Mouse (Mus musculus): ENCODE data around the gene Atp2a1. TPM values are rescaled to one million over a fixed set of nuclear protein-coding genes. Genes with fewer than 3 reads are reported as not detected.

The Atp2a1 gene
- polyA plus RNA-seq (2015; fragmentation: Nextera tagmentation; extraction: Ambion mirVana), result 0.30 and 0.51 TPM in 2 replicates

DNA sequence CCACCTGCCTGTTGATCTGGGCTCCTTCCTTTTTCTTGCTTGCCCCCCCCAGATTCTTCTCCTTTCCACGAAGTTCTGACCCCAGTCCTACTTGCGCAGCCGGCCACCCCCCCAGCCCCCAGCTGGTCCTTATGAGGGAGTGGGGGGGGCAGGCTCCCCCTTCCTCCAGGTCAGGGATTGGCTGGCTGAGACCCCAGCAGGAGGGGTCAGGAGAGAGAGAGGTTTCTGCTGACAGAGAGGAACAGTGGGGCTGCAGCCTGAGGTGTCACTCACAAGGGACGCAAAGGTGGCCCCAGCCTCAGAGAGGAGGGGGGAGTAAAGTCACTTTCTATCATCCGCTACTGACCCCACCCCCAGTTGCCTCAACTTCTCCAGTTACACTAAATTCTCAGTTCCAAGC lies at the start of gene Atp2a1:
Gene Atp2a1, minus strand, starts transcription at position 105 of the 400 bp plus-strand sequence.
- WGBS, result 58% methylated on average over 5 of the region's 5 CpGs
- H3K9ac ChIP-seq (replicated peaks; ENCODE audit: low read depth, low read length), result no peak within 1 kb of the TSS
- H3K27ac ChIP-seq (ENCODE audit: low read length), result no peak within 1 kb of the TSS
- peaks cover 11% of the 10 kb centered on the region for H3K36me3 ChIP-seq (ENCODE audit: control insufficient read depth, insufficient read depth)
- no peaks in the 10 kb centered on the region for H3K4me1 ChIP-seq (replicated peaks; ENCODE audit: control insufficient read depth, insufficient read depth, low read length)
- H3K9me3 ChIP-seq (ENCODE audit: control insufficient read depth, low read length), result no peaks in the 10 kb centered on the region
- no peak within 1 kb of the TSS for H3K4me3 ChIP-seq (replicated peaks; ENCODE audit: low read length)
- no peak within 1 kb of the TSS for H3K4me2 ChIP-seq (ENCODE audit: low read length)
- no peak for ATAC-seq
- H3K27me3 ChIP-seq (replicated peaks; ENCODE audit: control insufficient read depth, insufficient read depth, low read length), result no peaks in the 10 kb centered on the region

DNA sequence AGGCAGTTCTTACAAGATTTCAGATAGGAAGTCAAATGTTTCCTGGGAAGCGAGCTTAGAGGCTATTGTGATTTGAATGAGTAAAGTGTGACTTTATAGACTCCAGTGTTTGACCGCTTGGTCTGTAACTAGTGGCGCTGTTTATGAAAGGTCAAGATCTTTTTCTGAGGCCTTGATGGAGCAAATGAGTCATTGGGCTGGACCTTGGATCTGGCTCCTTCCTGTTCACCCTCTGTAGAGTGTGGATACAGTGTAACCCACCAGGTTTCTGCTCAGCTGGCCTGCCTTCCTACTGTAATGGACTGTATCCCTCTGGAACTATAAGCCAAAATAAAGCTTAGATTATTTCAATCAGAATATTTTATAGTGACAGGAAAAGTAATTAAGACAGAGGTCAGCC lies 48.4 kb upstream of the Atp2a1 start:
- no peak overlapping the region for H3K9ac ChIP-seq (replicated peaks; ENCODE audit: low read depth, low read length)
- no peak overlapping the region for H3K4me2 ChIP-seq (ENCODE audit: low read length)
- ATAC-seq, result no peak
- H3K27ac ChIP-seq (ENCODE audit: low read length), result no peak overlapping the region
- H3K4me1 ChIP-seq (replicated peaks; ENCODE audit: control insufficient read depth, insufficient read depth, low read length), result no peaks in the 10 kb centered on the region
- no peaks in the 10 kb centered on the region for H3K9me3 ChIP-seq (ENCODE audit: control insufficient read depth, low read length)
- H3K27me3 ChIP-seq (replicated peaks; ENCODE audit: control insufficient read depth, insufficient read depth, low read length), result no peaks in the 10 kb centered on the region
- H3K4me3 ChIP-seq (replicated peaks; ENCODE audit: low read length), result no peak overlapping the region
- H3K36me3 ChIP-seq (ENCODE audit: control insufficient read depth, insufficient read depth), result no peaks in the 10 kb centered on the region
- WGBS, result 85% methylated on average over 3 of the region's 3 CpGs

DNA sequence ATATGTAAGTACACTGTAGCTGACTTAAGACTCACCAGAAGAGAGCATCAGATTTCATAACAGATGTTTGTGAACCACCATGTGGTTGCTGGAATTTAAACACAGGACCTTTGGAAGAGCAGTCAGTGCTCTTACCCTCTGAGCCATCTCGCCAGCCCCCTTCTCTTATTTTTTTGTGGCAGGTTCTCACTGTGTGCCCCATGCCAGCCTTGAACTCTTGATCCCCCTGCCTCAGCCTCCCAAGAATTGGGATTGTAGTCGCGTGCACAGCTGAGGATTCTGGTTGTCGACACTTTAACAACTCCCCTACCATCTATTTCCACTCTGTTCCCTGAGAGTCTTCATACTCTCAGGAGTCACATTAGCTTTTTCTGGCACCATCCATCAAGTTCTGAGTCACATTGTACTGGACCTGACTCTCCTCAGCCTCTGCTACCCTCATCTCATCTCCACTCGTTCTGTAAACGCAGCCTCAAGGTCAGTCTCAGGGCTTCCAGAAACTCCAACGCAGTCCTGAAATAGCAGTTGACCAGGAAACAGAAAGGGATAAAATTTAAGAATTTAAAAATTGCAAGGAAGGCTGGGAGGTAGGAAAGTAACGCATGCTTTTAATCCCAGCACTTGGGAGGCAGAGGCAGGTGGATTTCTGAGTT lies 44.3 kb upstream of the Atp2a1 start:
- Histone ChIP-seq H3K27ac (ENCODE audit: low read length) (no peak overlapping the region), H3K27me3 (replicated peaks; ENCODE audit: control insufficient read depth, insufficient read depth, low read length) (no peaks in the 10 kb centered on the region), H3K4me3 (replicated peaks; ENCODE audit: low read length) (no peak overlapping the region), H3K4me2 (ENCODE audit: low read length) (no peak overlapping the region), H3K4me1 (replicated peaks; ENCODE audit: control insufficient read depth, insufficient read depth, low read length) (peaks cover 5% of the 10 kb centered on the region; the same call in 1 of the 2 replicates), H3K9ac (replicated peaks; ENCODE audit: low read depth, low read length) (no peak overlapping the region), H3K9me3 (ENCODE audit: control insufficient read depth, low read length) (no peaks in the 10 kb centered on the region), H3K36me3 (ENCODE audit: control insufficient read depth, insufficient read depth) (no peaks in the 10 kb centered on the region)
- WGBS, result 90% methylated on average over 8 of the region's 8 CpGs
- no peak for ATAC-seq

DNA sequence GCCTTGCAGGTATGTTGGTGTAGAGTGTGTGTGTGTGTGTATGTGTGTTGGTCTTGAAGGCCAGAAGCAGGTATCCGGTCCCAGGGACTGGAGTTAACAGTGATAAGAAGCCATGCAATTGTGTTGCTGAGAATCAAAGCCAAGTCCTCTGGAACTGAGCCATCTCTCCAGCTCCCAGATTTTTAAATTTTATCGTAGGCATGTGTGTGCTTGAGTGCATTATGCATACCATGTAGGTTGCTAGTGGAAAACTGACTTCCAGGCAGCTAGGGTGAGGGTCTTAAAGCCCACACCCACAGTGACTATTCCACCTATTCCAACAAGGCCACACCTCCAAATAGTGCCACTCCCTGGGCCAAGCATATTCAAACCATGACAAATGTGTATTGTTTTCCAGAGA lies 42.0 kb upstream of the Atp2a1 start:
- no peak for ATAC-seq
- Histone ChIP-seq H3K4me2 (ENCODE audit: low read length) (no peak overlapping the region), H3K9me3 (ENCODE audit: control insufficient read depth, low read length) (no peaks in the 10 kb centered on the region), H3K4me3 (replicated peaks; ENCODE audit: low read length) (no peak overlapping the region), H3K9ac (replicated peaks; ENCODE audit: low read depth, low read length) (no peak overlapping the region), H3K27ac (ENCODE audit: low read length) (no peak overlapping the region), H3K36me3 (ENCODE audit: control insufficient read depth, insufficient read depth) (peaks cover 13% of the 10 kb centered on the region), H3K27me3 (replicated peaks; ENCODE audit: control insufficient read depth, insufficient read depth, low read length) (no peaks in the 10 kb centered on the region), H3K4me1 (replicated peaks; ENCODE audit: control insufficient read depth, insufficient read depth, low read length) (peaks cover 15% of the 10 kb centered on the region)
- 75% methylated on average over 2 of the region's 2 CpGs for WGBS

DNA sequence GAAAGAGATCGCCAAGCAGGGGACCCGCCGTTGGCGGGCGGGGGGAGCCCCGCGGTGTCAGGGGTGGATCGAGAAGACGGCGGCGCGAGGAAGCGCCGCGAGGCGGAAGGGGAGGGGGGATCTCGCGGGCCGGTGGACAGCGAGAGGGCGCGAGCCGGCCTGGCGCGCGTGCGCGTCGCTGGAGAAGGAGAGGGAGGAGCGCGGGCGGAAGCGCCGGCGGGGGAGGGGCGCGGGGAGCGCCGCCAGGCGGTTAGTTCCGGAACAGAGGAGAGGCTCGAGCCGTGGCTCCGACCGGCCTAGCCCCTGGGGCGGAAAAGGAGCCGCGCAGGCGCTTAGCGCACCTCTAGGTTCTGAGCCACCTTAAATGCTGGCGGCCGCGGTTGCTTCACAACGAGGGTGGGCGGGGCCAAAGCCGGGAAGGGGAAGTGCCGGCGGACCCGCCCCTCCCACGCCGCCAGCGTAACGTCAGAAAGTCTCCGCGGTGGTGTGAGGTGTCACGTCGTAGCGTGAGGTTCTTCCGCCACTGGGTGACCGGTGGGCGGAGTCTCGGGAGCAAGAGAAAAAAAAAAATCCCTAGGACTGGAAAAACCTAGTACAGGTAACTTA lies 40.5 kb upstream of the Atp2a1 start, which contains the start of gene Atxn2l:
Gene Atxn2l, minus strand, starts transcription at position 165 of the 606 bp plus-strand sequence.
- Histone ChIP-seq H3K4me1 (replicated peaks; ENCODE audit: control insufficient read depth, insufficient read depth, low read length) (peaks cover 15% of the 10 kb centered on the region), H3K27ac (ENCODE audit: low read length) (peak within 1 kb of the TSS; percentile 99), H3K4me3 (replicated peaks; ENCODE audit: low read length) (peak within 1 kb of the TSS; percentile 100), H3K4me2 (ENCODE audit: low read length) (peak within 1 kb of the TSS; percentile 59), H3K27me3 (replicated peaks; ENCODE audit: control insufficient read depth, insufficient read depth, low read length) (no peaks in the 10 kb centered on the region), H3K9ac (replicated peaks; ENCODE audit: low read depth, low read length) (peak within 1 kb of the TSS; percentile 99), H3K36me3 (ENCODE audit: control insufficient read depth, insufficient read depth) (peaks cover 23% of the 10 kb centered on the region), H3K9me3 (ENCODE audit: control insufficient read depth, low read length) (no peaks in the 10 kb centered on the region)
- under 1% methylated on average over 56 of the region's 72 CpGs for WGBS
- peak; percentile 84 for ATAC-seq

DNA sequence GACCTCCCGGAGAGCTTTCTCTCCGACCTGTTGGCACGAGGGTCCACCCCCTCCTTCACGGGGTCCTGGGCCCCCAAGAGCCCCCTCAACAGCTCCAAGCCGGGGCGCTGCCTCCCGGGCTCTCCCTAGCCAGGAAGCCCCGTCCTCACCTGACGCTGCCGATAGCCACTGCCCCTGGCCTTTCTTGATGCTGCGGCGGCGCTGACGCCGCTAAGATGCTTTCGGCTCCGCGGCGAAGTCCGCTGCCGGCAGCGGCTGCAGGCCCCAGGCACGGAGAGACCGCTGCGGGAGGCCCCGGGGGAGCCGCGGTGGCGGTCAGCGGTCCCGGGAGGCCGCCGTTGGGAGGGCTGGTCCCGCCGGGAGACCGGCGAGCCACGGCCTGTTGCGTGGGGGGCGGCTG lies 39.8 kb upstream of the Atp2a1 start:
- Histone ChIP-seq H3K9ac (replicated peaks; ENCODE audit: low read depth, low read length) (peak overlapping the region; percentile 99), H3K27me3 (replicated peaks; ENCODE audit: control insufficient read depth, insufficient read depth, low read length) (no peaks in the 10 kb centered on the region), H3K4me1 (replicated peaks; ENCODE audit: control insufficient read depth, insufficient read depth, low read length) (peaks cover 15% of the 10 kb centered on the region), H3K36me3 (ENCODE audit: control insufficient read depth, insufficient read depth) (peaks cover 29% of the 10 kb centered on the region), H3K27ac (ENCODE audit: low read length) (peak overlapping the region; percentile 99), H3K4me2 (ENCODE audit: low read length) (peak overlapping the region; percentile 59), H3K9me3 (ENCODE audit: control insufficient read depth, low read length) (no peaks in the 10 kb centered on the region), H3K4me3 (replicated peaks; ENCODE audit: low read length) (peak overlapping the region; percentile 100)
- ATAC-seq, result no peak; the same call in 1 of the 2 replicates
- under 1% methylated on average over 39 of the region's 40 CpGs for WGBS

DNA sequence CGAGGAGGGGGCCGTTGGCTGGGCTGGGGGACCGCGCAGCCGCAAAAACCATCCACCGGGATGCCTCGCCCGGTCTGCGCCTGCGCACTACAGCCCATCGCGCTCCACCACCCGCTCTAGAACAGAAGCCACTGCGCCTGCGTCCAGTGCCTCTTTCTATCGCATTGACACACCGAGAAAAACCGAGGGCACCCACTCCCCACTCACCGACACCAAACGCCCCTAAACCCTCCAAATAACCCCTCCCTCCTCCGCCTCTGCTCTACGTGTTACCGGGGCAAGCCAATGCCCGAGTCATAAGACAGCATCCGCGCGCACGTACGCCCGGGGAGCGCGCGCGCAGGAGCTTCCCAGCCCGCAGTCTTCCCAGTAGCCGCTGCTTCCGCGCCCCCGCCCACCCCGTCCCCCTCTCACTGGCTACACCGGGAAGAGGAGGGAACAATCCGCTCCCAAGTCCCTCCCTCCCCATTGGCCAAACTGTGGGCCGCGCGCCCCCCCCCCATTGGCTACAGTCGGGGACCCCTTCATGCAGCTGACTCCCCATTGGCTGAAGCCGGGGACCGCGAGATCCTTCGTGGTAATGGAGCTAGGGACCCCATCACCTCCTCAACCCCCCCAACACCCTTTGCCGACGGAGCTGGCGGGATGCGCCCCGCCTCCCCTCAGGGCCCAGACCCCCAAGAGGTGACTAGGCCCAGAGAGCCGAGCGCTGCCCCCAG lies 39.3 kb upstream of the Atp2a1 start:
- peak overlapping the region; percentile 88 for H3K4me2 ChIP-seq (ENCODE audit: low read length)
- peak overlapping the region; percentile 99 for H3K27ac ChIP-seq (ENCODE audit: low read length)
- no peaks in the 10 kb centered on the region for H3K9me3 ChIP-seq (ENCODE audit: control insufficient read depth, low read length)
- WGBS, result 0% methylated on average over 49 of the region's 57 CpGs
- H3K9ac ChIP-seq (replicated peaks; ENCODE audit: low read depth, low read length), result peak overlapping the region; percentile 99
- H3K4me1 ChIP-seq (replicated peaks; ENCODE audit: control insufficient read depth, insufficient read depth, low read length), result peaks cover 15% of the 10 kb centered on the region
- no peaks in the 10 kb centered on the region for H3K27me3 ChIP-seq (replicated peaks; ENCODE audit: control insufficient read depth, insufficient read depth, low read length)
- ATAC-seq, result peak; percentile 88
- peaks cover 35% of the 10 kb centered on the region for H3K36me3 ChIP-seq (ENCODE audit: control insufficient read depth, insufficient read depth)
- H3K4me3 ChIP-seq (replicated peaks; ENCODE audit: low read length), result peak overlapping the region; percentile 100

DNA sequence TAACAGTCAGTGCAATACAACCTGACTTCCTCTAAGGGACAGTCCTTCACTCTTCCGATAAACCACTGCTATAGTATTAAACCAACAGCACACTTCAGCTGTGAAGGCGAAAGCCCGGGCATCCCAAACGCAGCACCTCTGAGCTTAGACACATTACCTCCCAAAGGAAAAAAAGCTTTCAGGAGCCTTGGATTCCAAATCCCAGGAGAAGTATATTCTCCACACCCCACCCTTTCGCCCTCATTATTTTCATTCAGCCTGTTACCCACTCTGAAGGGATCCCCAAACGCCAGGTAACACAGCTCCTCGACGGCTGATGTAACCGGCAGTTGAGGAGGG lies 38.7 kb upstream of the Atp2a1 start:
- Histone ChIP-seq H3K4me2 (ENCODE audit: low read length) (peak overlapping the region; percentile 88), H3K4me1 (replicated peaks; ENCODE audit: control insufficient read depth, insufficient read depth, low read length) (peaks cover 15% of the 10 kb centered on the region), H3K27me3 (replicated peaks; ENCODE audit: control insufficient read depth, insufficient read depth, low read length) (no peaks in the 10 kb centered on the region), H3K9me3 (ENCODE audit: control insufficient read depth, low read length) (no peaks in the 10 kb centered on the region), H3K9ac (replicated peaks; ENCODE audit: low read depth, low read length) (peak overlapping the region; percentile 99), H3K36me3 (ENCODE audit: control insufficient read depth, insufficient read depth) (peaks cover 40% of the 10 kb centered on the region), H3K4me3 (replicated peaks; ENCODE audit: low read length) (peak overlapping the region; percentile 100), H3K27ac (ENCODE audit: low read length) (peak overlapping the region; percentile 99)
- WGBS, result 2% methylated on average over 9 of the region's 9 CpGs
- ATAC-seq, result no peak

DNA sequence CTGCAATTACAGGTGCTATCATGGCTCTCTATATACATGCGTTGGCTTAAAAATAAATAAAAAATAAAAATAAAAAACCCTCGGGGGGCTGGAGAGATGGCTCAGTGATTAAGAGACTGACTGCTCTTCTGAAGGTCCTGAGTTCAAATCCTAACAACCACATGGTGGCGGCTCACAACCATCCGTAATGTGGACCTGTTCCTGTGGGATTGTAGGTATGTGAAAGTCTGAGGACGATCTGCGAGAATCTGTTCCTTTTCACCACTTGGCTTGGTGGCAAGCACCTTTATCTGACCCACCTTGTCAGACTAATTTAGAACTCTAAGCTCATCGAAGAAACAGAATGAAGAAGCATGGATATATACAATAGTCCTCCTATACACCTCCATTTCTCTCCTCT lies 36.5 kb upstream of the Atp2a1 start:
- Histone ChIP-seq H3K36me3 (ENCODE audit: control insufficient read depth, insufficient read depth) (peaks cover 59% of the 10 kb centered on the region), H3K27me3 (replicated peaks; ENCODE audit: control insufficient read depth, insufficient read depth, low read length) (no peaks in the 10 kb centered on the region), H3K9ac (replicated peaks; ENCODE audit: low read depth, low read length) (no peak overlapping the region), H3K4me3 (replicated peaks; ENCODE audit: low read length) (no peak overlapping the region), H3K9me3 (ENCODE audit: control insufficient read depth, low read length) (no peaks in the 10 kb centered on the region), H3K4me1 (replicated peaks; ENCODE audit: control insufficient read depth, insufficient read depth, low read length) (peaks cover 15% of the 10 kb centered on the region), H3K27ac (ENCODE audit: low read length) (no peak overlapping the region), H3K4me2 (ENCODE audit: low read length) (no peak overlapping the region)
- 94% methylated on average over 7 of the region's 7 CpGs for WGBS
- ATAC-seq, result no peak
